Mouse (Mus musculus) adrenal gland, adult 18-20 months (tissue): ENCODE measurements at regions not wholly inside any gene's neighbourhood (a gene's known extent, or its start where the extent isn't known, plus 50 kb on each side); places are given as distances from the start of the nearest gene placed in this dataset.

ENCODE experiments used
- DNase-seq, 2 experiments: peaks; one replicate each; pipeline ENCODE4 v3.0.0; 2021 to 2022; ENCODE audit warnings: low spot score in 2 of 2
- microRNA-seq, 2 experiments: library from miRNA; unstranded; fragments of <30 nt; microRNA quantifications; one replicate each; pipeline ENCODE4 v1.2.0; 2021; ENCODE audit warnings: borderline number of aligned reads in 2 of 2

- DNase-seq, result no peak
Observed at GRCm38 (mm10) chr10:25032625-25033024, 105.3 kb upstream of the Arg1 start.

GRCm38 (mm10) chr10:25029387-25029915 lies 102.2 kb upstream of the Arg1 start:
- no peak for DNase-seq

- DNase-seq, result peak in 1 of 2 experiments; percentile 19
Observed at GRCm38 (mm10) chr10:25023601-25024157, 96.4 kb upstream of the Arg1 start.

GRCm38 (mm10) chr10:25023044-25023540 lies 95.8 kb upstream of the Arg1 start:
- no peak for DNase-seq

GRCm38 (mm10) chr10:25018946-25019345 lies 91.7 kb upstream of the Arg1 start:
- DNase-seq, result no peak

- no peak for DNase-seq
Observed at GRCm38 (mm10) chr10:25017843-25018242, 90.6 kb upstream of the Arg1 start.

GRCm38 (mm10) chr10:25016110-25016509 lies 88.8 kb upstream of the Arg1 start:
- peak in 1 of 2 experiments; percentile 33 for DNase-seq

GRCm38 (mm10) chr10:25012129-25012528 lies 84.8 kb upstream of the Arg1 start:
- DNase-seq, result no peak

- DNase-seq, result no peak
Observed at GRCm38 (mm10) chr10:25001299-25001698, 74.0 kb upstream of the Arg1 start.

- DNase-seq, result no peak
Observed at GRCm38 (mm10) chr10:25000231-25001222, 73.2 kb upstream of the Arg1 start.

GRCm38 (mm10) chr10:24999807-25000206 lies 72.5 kb upstream of the Arg1 start:
- no peak for DNase-seq

- no peak for DNase-seq
Observed at GRCm38 (mm10) chr10:24997661-24998060, 70.4 kb upstream of the Arg1 start.

GRCm38 (mm10) chr10:24995751-24996150 lies 68.5 kb upstream of the Arg1 start:
- no peak for DNase-seq

- DNase-seq, result no peak
Observed at GRCm38 (mm10) chr10:24989965-24990653, 62.8 kb upstream of the Arg1 start.

- DNase-seq, result no peak
Observed at GRCm38 (mm10) chr10:24984801-24985200, 57.5 kb upstream of the Arg1 start.

GRCm38 (mm10) chr10:24981763-24982162 lies 54.5 kb upstream of the Arg1 start:
- DNase-seq, result no peak

Small RNA genes in the stretch of these regions (microRNA-seq; reads per million reads assigned to microRNA genes)
- 0 reads per million in 2 experiments for gene Gm22566
